Mouse (Mus musculus) hindbrain, postnatal 0 days (tissue): ENCODE results near the gene Rsbn1. TPM values are rescaled to one million over a fixed set of nuclear protein-coding genes. Genes with fewer than 3 reads are reported as not detected.

ENCODE experiments used
- ATAC-seq: fragments of 200-750 bp; cut with Nextera tagmentation; 2 replicates; pipeline ENCODE4 v1.8.0; 2017; ENCODE audit warnings: mild to moderate bottlenecking, moderate TSS enrichment, moderate library complexity
- DNase-seq: peaks from one replicate; pipeline ENCODE4 v3.0.0-alpha.2; 2015; ENCODE audit warnings: low spot score
- H3K27ac ChIP-seq: fragments of 300-500 bp; sonication (generic); 2 replicates; pipeline ENCODE4 v1.5.1; 2014; ENCODE audit warnings: mild to moderate bottlenecking
- H3K27me3 ChIP-seq: fragments of 300-500 bp; sonication (generic); 2 replicates; pipeline ENCODE4 v1.6.1; 2014; ENCODE audit warnings: low read length, mixed read lengths; ENCODE audit not compliant: insufficient read depth
- H3K36me3 ChIP-seq: fragments of 300-500 bp; sonication (generic); 2 replicates; pipeline ENCODE4 v1.6.1; 2014; ENCODE audit warnings: low read length, mixed read lengths; ENCODE audit not compliant: insufficient read depth
- H3K4me1 ChIP-seq: fragments of 300-500 bp; sonication (generic); 2 replicates; pipeline ENCODE4 v1.6.1; 2014; ENCODE audit warnings: antibody characterized with exemption, low read length, mixed read lengths; ENCODE audit not compliant: insufficient read depth
- H3K4me2 ChIP-seq: fragments of 300-500 bp; sonication (generic); 2 replicates; pipeline ENCODE4 v1.6.1; 2014; ENCODE audit warnings: low read depth, mild to moderate bottlenecking, low read length, moderate library complexity, mixed read lengths
- H3K4me3 ChIP-seq: fragments of 300-500 bp; sonication (generic); 2 replicates; pipeline ENCODE4 v1.5.1; 2014; ENCODE audit warnings: low read length
- H3K9ac ChIP-seq: fragments of 300-500 bp; sonication (generic); replicated peaks from 2 replicates; pipeline ENCODE4 v1.6.1; 2014; ENCODE audit warnings: mild to moderate bottlenecking, low read length, moderate library complexity, mixed read lengths
- H3K9me3 ChIP-seq: fragments of 300-500 bp; sonication (generic); 2 replicates; pipeline ENCODE4 v1.6.1; 2016; ENCODE audit warnings: low read length, mixed read lengths
- CTCF ChIP-seq: IDR thresholded peaks from 2 replicates; pipeline ENCODE4 v1.5.1; 2016; ENCODE audit warnings: antibody characterized with exemption, control low read depth, low read depth
- WGBS: fragments of 180-500 bp; shearing (Covaris S2); extraction: QIAGEN DNeasy Blood & Tissue Kit; methylation state at CpG from one replicate; pipeline ENCODE4 v1.1.7; 2014; 5-methylcytosine and 5-hydroxymethylcytosine counted together
- polyA plus RNA-seq: library from polyadenylated mRNA; unstranded; fragments of >200 nt; fragmentation: Nextera tagmentation; extraction: Ambion mirVana; gene quantifications from 2 replicates; pipeline ENCODE4 v1.2.1, GENCODE M21; 2015
- total RNA-seq: library from RNA; depleted of rRNA; stranded (reverse); fragments of >200 nt; gene quantifications from 2 replicates; pipeline ENCODE4 v1.2.3, GENCODE M21; 2014

The Rsbn1 gene
- total and polyA plus RNA-seq, 2 experiments from 2014 or later, result 17.7 to 28.2 TPM

DNA sequence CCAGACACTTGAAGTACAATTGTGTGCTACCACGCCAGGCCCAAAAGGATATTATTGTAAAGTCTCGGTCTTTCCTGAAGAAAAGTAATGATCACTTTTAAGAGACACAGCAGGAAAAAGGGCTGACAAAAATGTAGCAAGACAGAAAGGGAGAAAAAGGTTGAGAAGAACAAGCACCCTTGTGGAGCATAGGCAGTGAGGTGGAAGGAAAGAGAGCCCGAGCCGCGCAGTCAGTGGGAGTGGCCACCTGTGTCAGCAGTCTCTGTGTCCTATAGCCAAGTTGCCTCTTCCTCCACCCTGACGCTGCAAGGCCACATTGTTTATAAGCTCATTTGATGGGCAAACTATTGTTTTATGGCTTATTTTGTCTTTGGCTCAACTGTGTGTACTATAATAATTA lies 13.6 kb downstream of the Rsbn1 start:
- H3K9ac ChIP-seq, result no peak overlapping the region
- no peak overlapping the region for H3K27ac ChIP-seq
- no peak overlapping the region for H3K4me3 ChIP-seq
- no peaks in the 10 kb centered on the region for H3K27me3 ChIP-seq
- TF ChIP-seq CTCF, result no peak
- H3K36me3 ChIP-seq, result no peaks in the 10 kb centered on the region
- 31% methylated on average over 6 of the region's 6 CpGs for WGBS
- peak; percentile 30 for DNase-seq
- no peak overlapping the region for H3K4me2 ChIP-seq
- no peaks in the 10 kb centered on the region for H3K4me1 ChIP-seq
- no peak for ATAC-seq
- H3K9me3 ChIP-seq, result no peaks in the 10 kb centered on the region

DNA sequence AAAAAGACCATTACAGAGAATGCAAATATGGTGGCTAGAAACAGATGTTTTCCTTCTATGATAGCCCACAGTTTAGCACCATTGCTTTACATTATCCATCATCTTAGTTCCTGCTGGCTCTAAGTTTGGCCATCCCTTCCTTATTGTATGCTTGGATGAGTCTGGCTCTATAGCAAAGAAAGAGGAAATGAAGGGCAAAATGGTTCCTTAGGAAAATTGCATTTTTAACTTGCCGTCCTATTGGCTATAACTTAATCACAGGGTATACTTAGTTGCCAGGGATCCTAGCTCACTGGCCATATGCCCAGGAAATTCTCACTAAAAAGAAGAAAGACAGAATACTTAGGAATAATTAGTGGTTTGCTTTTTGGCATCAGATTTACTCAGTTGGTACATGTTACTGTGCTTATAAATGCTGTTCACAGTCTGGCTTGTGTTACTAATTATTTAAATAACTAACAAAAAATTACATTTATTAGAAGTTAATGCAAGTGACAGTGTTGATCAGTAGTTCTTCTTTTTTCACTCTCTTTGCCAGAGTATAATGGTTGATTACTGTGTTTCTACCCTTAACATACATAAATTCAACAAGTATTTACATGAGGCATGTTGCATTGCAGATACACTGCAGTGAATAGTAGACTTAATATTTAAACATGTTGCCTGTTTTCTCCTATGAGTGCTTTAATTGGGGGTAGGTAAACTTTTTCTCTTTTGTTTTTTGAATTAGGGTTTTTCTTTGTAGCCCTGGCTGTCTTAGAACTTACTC lies 31.1 kb downstream of the Rsbn1 start:
- no peak overlapping the region for H3K9ac ChIP-seq
- H3K27me3 ChIP-seq, result no peaks in the 10 kb centered on the region
- H3K4me1 ChIP-seq, result no peaks in the 10 kb centered on the region
- H3K9me3 ChIP-seq, result no peaks in the 10 kb centered on the region
- H3K4me2 ChIP-seq, result no peak overlapping the region
- no peak for TF ChIP-seq CTCF
- no peaks in the 10 kb centered on the region for H3K36me3 ChIP-seq
- H3K27ac ChIP-seq, result peak overlapping the region; percentile 41; the same call in 1 of the 2 replicates
- no peak overlapping the region for H3K4me3 ChIP-seq
- DNase-seq, result peak; percentile 74
- 39% methylated on average over 1 of the region's 1 CpGs for WGBS
- peak; percentile 63; the same call in 1 of the 2 replicates for ATAC-seq

DNA sequence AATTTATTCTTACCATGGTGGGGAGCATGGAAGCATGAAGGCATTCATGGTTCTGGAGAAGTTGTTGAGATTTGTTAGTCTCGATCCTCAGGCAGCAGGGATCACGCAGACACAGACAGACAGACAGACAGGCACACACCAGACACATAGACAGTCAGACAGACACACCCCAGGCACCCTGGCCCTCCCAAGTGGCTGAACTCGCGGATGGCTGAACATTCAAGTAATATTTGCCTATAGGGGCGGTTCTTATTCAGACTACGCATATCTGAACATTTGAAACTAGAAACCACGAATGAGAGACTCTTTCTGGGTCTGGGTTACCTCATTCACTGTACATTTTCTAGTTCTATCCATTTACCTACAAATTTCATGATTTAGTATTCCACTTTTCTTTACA lies 34.7 kb downstream of the Rsbn1 start:
- no peak overlapping the region for H3K4me3 ChIP-seq
- no peaks in the 10 kb centered on the region for H3K36me3 ChIP-seq
- no peak overlapping the region for H3K4me2 ChIP-seq
- H3K9me3 ChIP-seq, result no peaks in the 10 kb centered on the region
- no peak for TF ChIP-seq CTCF
- no peak overlapping the region for H3K27ac ChIP-seq
- 89% methylated on average over 7 of the region's 7 CpGs for WGBS
- ATAC-seq (no peak), DNase-seq (no peak)
- no peaks in the 10 kb centered on the region for H3K27me3 ChIP-seq
- no peak overlapping the region for H3K9ac ChIP-seq
- no peaks in the 10 kb centered on the region for H3K4me1 ChIP-seq

DNA sequence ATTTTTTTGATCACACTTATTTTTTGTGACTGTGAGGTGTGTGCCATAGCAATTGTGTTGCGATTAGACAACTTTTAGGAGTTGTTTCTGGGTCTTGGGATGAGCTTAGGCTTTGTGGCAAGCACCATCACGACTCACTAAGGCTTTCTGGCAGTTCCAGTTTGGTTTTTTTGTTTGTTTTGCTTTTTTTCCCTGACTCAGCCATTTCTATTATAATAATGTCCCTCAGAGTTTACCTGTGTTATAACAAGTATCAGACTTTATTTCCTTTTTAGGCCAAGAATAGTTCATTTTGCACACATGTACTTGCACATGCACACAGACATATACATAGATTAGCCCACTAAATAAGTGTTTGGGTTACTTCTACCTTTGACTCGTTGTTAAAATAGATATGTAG lies 46.7 kb downstream of the Rsbn1 start:
- 93% methylated on average over 3 of the region's 3 CpGs for WGBS
- H3K4me3 ChIP-seq, result no peak overlapping the region
- H3K4me1 ChIP-seq, result no peaks in the 10 kb centered on the region
- H3K27me3 ChIP-seq, result no peaks in the 10 kb centered on the region
- no peaks in the 10 kb centered on the region for H3K9me3 ChIP-seq
- H3K4me2 ChIP-seq, result no peak overlapping the region
- no peak for TF ChIP-seq CTCF
- no peak for ATAC-seq
- H3K9ac ChIP-seq, result no peak overlapping the region
- peaks cover 5% of the 10 kb centered on the region; the same call in 1 of the 2 replicates for H3K36me3 ChIP-seq
- no peak for DNase-seq
- H3K27ac ChIP-seq, result no peak overlapping the region

DNA sequence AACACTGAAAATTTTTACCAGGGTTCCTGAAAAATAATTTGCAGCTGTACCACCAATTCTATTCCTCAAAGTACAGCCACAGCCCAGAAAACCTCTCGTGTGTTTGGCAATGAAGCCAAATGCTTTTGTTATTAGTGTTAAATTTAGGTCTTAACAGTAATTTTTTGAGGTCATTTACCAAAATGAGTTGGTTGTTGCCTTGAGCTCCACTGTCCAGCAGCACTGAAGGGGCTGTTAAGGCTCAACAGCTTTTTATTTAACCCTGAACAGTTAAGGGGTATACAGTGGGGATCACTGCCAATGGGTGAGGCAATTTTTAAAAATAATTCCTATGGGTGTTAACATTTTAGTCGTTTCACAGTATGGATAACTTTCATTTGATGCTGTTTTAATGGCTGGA lies 53.3 kb downstream of the Rsbn1 start:
- H3K9me3 ChIP-seq, result no peaks in the 10 kb centered on the region
- peak overlapping the region; percentile 74 for H3K4me2 ChIP-seq
- H3K27ac ChIP-seq, result peak overlapping the region; percentile 97
- WGBS, result 15% methylated on average over 2 of the region's 2 CpGs
- no peaks in the 10 kb centered on the region for H3K27me3 ChIP-seq
- 0 out of 2 replicates have a peak, but pooled peaks cover 7% of the 10 kb centered on the region for H3K4me1 ChIP-seq
- no peak for TF ChIP-seq CTCF
- H3K36me3 ChIP-seq, result no peaks in the 10 kb centered on the region
- DNase-seq (no peak), ATAC-seq (no peak)
- H3K9ac ChIP-seq, result peak overlapping the region; percentile 93
- peak overlapping the region; percentile 93 for H3K4me3 ChIP-seq

DNA sequence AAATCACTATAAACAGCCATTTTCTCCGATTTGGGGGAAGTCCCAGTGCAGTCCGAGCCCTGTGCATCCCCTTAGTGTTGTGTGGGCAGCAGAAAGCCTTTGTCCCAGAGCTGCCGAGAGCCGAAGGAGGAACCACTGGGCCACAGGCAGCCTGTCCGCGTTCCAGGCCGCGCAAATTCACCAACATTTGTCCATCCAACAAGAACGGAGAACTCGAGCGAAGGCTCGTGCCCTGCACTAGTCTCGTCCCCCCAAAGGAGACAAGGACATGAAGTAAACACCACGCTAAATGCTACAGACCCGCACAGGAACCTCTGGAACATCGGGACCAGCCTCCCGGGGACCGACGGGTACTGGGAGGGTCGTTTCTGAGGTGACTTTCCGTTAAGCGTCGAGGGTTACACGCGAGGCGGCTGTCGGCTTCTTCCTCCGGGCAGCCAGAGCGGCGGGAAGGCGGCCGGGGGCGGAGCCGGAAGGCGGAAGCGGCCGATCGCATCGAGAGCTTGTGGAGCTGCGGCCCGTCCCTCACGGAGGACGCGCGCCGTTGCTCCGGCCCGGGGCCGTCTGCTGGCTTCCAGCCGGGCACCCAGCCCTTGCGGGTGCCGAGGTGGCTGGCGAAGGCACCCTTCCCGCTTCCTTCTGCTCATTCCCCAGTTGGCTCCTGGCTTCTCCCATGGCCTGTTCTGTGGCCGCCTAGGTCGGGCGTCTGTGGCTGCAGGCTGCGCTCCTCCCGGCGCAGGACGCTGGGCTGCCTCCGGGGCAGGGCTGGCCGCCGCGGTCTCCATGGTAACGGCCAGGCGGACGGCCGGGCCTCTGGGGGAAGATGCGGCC lies 54.2 kb downstream of the Rsbn1 start, which contains the start of gene Phtf1:
TSS of gene Phtf1 (plus strand) at position 250 of the 831 bp plus-strand sequence.
- Histone ChIP-seq H3K36me3 (peaks cover 5% of the 10 kb centered on the region; the same call in 1 of the 2 replicates), H3K27me3 (no peaks in the 10 kb centered on the region)
- WGBS, result under 1% methylated on average over 63 of the region's 70 CpGs

More for the DNA sequence above, 54.2 kb downstream of the Rsbn1 start, which contains the start of gene Phtf1:
- peak within 1 kb of the TSS; percentile 74 for H3K4me2 ChIP-seq
- DNase-seq, result peak; percentile 92
- H3K9me3 ChIP-seq, result no peaks in the 10 kb centered on the region
- 0 out of 2 replicates have a peak, but pooled peaks cover 7% of the 10 kb centered on the region for H3K4me1 ChIP-seq
- peak within 1 kb of the TSS; percentile 93 for H3K9ac ChIP-seq
- no peak for TF ChIP-seq CTCF
- H3K27ac ChIP-seq, result peak within 1 kb of the TSS; percentile 97
- ATAC-seq, result peak; percentile 96
- H3K4me3 ChIP-seq, result peak within 1 kb of the TSS; percentile 93
